Mouse (Mus musculus) liver, embryonic 13.5 days (tissue): ENCODE results near the gene Tulp4. TPM values are rescaled to one million over a fixed set of nuclear protein-coding genes. Genes with fewer than 3 reads are reported as not detected.

ENCODE experiments used
- ATAC-seq: fragments of 200-750 bp; cut with Nextera tagmentation; 2 replicates; pipeline ENCODE4 v1.8.0; 2017; ENCODE audit warnings: low read depth, mild to moderate bottlenecking, moderate number of reproducible peaks, moderate library complexity
- DNase-seq: peaks from one replicate; pipeline ENCODE4 v3.0.0; 2022
- H3K27ac ChIP-seq: fragments of 300-500 bp; sonication (generic); 2 replicates; pipeline ENCODE4 v1.5.1; 2015; ENCODE audit warnings: moderate library complexity, mild to moderate bottlenecking, inconsistent platforms
- H3K27me3 ChIP-seq: fragments of 300-500 bp; sonication (generic); 2 replicates; pipeline ENCODE4 v1.6.1; 2015; ENCODE audit warnings: mild to moderate bottlenecking, inconsistent platforms
- H3K36me3 ChIP-seq: fragments of 300-500 bp; sonication (generic); 2 replicates; pipeline ENCODE4 v1.6.1; 2015; ENCODE audit warnings: mild to moderate bottlenecking, inconsistent platforms
- H3K4me1 ChIP-seq: fragments of 300-500 bp; sonication (generic); replicated peaks from 2 replicates; pipeline ENCODE4 v1.6.1; 2015; ENCODE audit warnings: inconsistent platforms
- H3K4me2 ChIP-seq: fragments of 300-500 bp; sonication (generic); 2 replicates; pipeline ENCODE4 v1.6.1; 2015; ENCODE audit warnings: inconsistent platforms, mild to moderate bottlenecking, moderate library complexity
- H3K4me3 ChIP-seq: fragments of 300-500 bp; sonication (generic); replicated peaks from 2 replicates; pipeline ENCODE4 v1.5.1; 2015; ENCODE audit warnings: mild to moderate bottlenecking, inconsistent platforms
- H3K9ac ChIP-seq: fragments of 300-500 bp; sonication (generic); 2 replicates; pipeline ENCODE4 v1.6.1; 2015; ENCODE audit warnings: mild to moderate bottlenecking, inconsistent platforms
- H3K9me3 ChIP-seq: fragments of 300-500 bp; sonication (generic); replicated peaks from 2 replicates; pipeline ENCODE4 v1.6.1; 2016; ENCODE audit warnings: inconsistent platforms
- WGBS: fragments of 180-500 bp; shearing (Covaris S2); methylation state at CpG from one replicate; pipeline ENCODE4 v1.1.7; 2015; ENCODE audit not compliant: insufficient replicate concordance; 5-methylcytosine and 5-hydroxymethylcytosine counted together
- polyA plus RNA-seq: library from polyadenylated mRNA; unstranded; fragments of >200 nt; fragmentation: Nextera tagmentation; extraction: Ambion mirVana; gene quantifications from 2 replicates; pipeline ENCODE4 v1.2.1, GENCODE M21; 2015

Tulp4 gene
- polyA plus RNA-seq, 1 experiment from 2014 or later, result 40.1 TPM

DNA sequence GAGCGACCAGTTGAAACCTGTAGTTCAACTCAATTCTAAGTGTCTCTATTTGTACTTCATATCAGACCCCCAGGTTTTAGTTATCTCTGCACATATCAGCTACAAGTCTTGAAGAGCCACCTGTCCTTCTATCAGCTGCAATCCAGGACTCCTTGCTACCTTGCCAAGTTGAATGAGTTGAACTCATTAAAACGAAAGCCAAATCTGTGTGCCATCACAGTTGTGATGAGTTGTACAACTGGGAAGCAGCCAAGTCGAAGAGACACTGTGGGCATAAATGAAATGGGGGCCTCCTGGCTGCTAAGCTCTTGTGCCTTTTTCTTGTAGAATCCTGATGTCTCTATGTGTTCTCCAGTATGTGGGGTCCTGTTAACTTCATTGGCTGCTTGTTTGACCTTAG, 19.2 kb downstream of the Tulp4 start:
- H3K27me3 ChIP-seq, result no peaks in the 10 kb centered on the region
- no peaks in the 10 kb centered on the region for H3K9me3 ChIP-seq
- no peak overlapping the region for H3K27ac ChIP-seq
- no peak overlapping the region for H3K4me3 ChIP-seq
- ATAC-seq (no peak), DNase-seq (no peak)
- no peak overlapping the region for H3K4me2 ChIP-seq
- 65% methylated on average over 3 of the region's 3 CpGs for WGBS
- H3K36me3 ChIP-seq, result 0 out of 2 replicates have a peak, but pooled peaks cover 11% of the 10 kb centered on the region
- H3K9ac ChIP-seq, result no peak overlapping the region
- H3K4me1 ChIP-seq, result no peaks in the 10 kb centered on the region

DNA sequence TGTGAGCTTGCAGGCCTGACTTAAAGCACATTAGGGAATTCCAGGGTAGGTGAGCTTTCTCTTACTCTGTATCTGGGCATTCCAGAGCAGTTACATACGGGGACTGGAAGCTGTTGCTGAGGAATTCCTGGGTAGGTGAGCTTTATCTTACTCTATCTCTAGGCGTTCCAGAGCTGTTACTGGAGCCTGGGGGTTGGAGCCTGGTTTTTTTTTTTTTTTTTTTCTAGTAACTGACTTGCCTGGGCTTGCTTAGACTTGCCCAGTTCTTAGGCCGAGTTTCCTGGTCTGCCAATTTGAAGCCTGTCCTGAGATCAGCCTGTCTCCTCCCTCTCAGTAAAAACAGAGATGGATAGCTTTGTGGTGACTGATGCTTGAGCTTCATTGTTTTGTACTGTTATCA, 21.8 kb downstream of the Tulp4 start:
- Histone ChIP-seq H3K4me1 (no peaks in the 10 kb centered on the region), H3K27me3 (no peaks in the 10 kb centered on the region), H3K9me3 (no peaks in the 10 kb centered on the region), H3K4me2 (no peak overlapping the region), H3K9ac (no peak overlapping the region), H3K4me3 (no peak overlapping the region), H3K27ac (no peak overlapping the region), H3K36me3 (no peaks in the 10 kb centered on the region)
- DNase-seq, result no peak
- no peak for ATAC-seq
- 35% methylated on average over 3 of the region's 3 CpGs for WGBS

DNA sequence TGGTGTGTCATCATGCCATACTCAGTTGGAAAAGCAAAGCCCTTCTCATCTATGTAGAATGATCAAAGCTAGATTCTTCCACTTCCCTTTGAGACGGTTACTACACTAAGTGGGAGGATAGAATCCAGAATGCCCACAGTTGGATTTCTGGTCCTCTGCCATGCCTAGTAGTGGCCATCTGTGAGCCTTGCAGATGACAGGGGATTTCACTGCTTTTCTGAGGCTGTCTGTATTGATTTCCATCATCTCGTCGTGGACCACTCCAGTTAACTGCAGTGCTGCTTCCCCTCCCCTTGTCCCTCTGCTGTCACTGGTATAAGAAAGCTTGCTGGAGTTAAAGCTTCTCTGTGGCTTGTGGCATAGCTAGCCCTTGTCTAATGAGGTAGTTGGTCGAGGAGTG, 23.1 kb downstream of the Tulp4 start:
- WGBS, result 66% methylated on average over 4 of the region's 4 CpGs
- no peak overlapping the region for H3K9ac ChIP-seq

GRCm38 (mm10) chr17:6131083-6131482, 24.8 kb downstream of the Tulp4 start:
- ATAC-seq, result no peak
- 62% methylated on average over 3 of the region's 3 CpGs for WGBS

More for the DNA sequence above, 23.1 kb downstream of the Tulp4 start:
- H3K9me3 ChIP-seq, result no peaks in the 10 kb centered on the region
- H3K4me1 ChIP-seq, result no peaks in the 10 kb centered on the region
- no peak for DNase-seq
- no peak overlapping the region for H3K27ac ChIP-seq
- no peak overlapping the region for H3K4me2 ChIP-seq
- H3K4me3 ChIP-seq, result no peak overlapping the region
- no peak for ATAC-seq
- H3K36me3 ChIP-seq, result no peaks in the 10 kb centered on the region
- H3K27me3 ChIP-seq, result no peaks in the 10 kb centered on the region

DNA sequence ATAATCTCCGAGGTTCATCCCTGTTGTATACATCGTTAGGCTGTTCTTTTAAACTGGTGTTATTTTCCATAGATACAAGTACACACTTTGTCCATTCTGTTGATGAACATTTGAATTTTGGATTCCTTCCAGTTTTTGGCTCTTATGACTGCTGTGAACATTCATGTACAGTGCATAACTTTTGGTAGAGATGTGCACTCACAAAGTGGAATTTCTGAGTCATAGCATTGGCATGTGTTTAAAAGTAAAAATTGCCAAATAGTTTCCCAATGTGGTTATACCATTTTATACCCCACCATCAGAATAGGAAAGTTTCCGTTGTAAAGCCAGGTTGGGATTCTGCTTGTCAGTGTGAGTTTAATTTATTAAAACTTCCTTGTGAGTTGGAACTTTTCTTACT, 34.6 kb downstream of the Tulp4 start:
- H3K36me3 ChIP-seq, result no peaks in the 10 kb centered on the region

More at GRCm38 (mm10) chr17:6131083-6131482, 24.8 kb downstream of the Tulp4 start:
- Histone ChIP-seq H3K4me3 (no peak overlapping the region), H3K9me3 (no peaks in the 10 kb centered on the region), H3K27me3 (no peaks in the 10 kb centered on the region), H3K9ac (no peak overlapping the region), H3K36me3 (no peaks in the 10 kb centered on the region), H3K4me2 (no peak overlapping the region), H3K4me1 (no peaks in the 10 kb centered on the region), H3K27ac (no peak overlapping the region)
- no peak for DNase-seq

DNA sequence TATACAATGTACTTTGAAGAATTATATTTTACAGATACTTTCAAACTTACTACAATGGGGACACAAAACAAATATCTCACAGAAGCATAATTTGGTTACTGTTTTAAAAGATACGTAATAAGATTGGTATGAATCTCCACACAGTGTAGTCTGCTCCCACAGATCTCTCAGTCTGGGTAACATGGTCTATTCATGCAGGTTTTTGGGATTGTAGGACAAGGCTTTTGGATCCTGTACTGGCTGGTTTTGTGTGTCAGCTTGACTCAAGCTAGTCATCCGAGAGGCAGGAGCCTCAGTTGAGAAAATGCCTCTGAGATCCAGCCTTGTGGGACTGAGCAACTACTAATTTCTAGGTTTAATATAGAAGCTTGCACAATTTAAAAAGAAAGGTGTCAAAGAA, 35.1 kb downstream of the Tulp4 start:
- Histone ChIP-seq H3K27ac (no peak overlapping the region), H3K9ac (no peak overlapping the region), H3K9me3 (no peaks in the 10 kb centered on the region), H3K36me3 (no peaks in the 10 kb centered on the region), H3K4me3 (no peak overlapping the region), H3K4me2 (no peak overlapping the region), H3K4me1 (no peaks in the 10 kb centered on the region), H3K27me3 (no peaks in the 10 kb centered on the region)
- no peak for ATAC-seq
- no peak for DNase-seq
- 72% methylated on average over 2 of the region's 2 CpGs for WGBS

More for the DNA sequence above, 34.6 kb downstream of the Tulp4 start:
- Histone ChIP-seq H3K27me3 (no peaks in the 10 kb centered on the region), H3K4me1 (no peaks in the 10 kb centered on the region), H3K4me2 (no peak overlapping the region), H3K9me3 (no peaks in the 10 kb centered on the region), H3K27ac (no peak overlapping the region), H3K9ac (no peak overlapping the region), H3K4me3 (no peak overlapping the region)
- WGBS, result 70% methylated on average over 3 of the region's 3 CpGs
- ATAC-seq (no peak), DNase-seq (no peak)

GRCm38 (mm10) chr17:6145244-6145643, 39.0 kb downstream of the Tulp4 start:
- H3K27me3 ChIP-seq, result no peaks in the 10 kb centered on the region
- H3K4me2 ChIP-seq, result no peak overlapping the region
- ATAC-seq, result no peak
- H3K9me3 ChIP-seq, result no peaks in the 10 kb centered on the region
- no peak overlapping the region for H3K4me3 ChIP-seq
- H3K36me3 ChIP-seq, result no peaks in the 10 kb centered on the region
- no peak for DNase-seq
- 56% methylated on average over 2 of the region's 2 CpGs for WGBS
- no peaks in the 10 kb centered on the region for H3K4me1 ChIP-seq
- H3K9ac ChIP-seq, result no peak overlapping the region
- H3K27ac ChIP-seq, result no peak overlapping the region

GRCm38 (mm10) chr17:6152941-6153340, 46.7 kb downstream of the Tulp4 start:
- DNase-seq, result no peak
- Histone ChIP-seq H3K27ac (no peak overlapping the region), H3K9me3 (no peaks in the 10 kb centered on the region), H3K27me3 (no peaks in the 10 kb centered on the region), H3K4me1 (no peaks in the 10 kb centered on the region), H3K9ac (no peak overlapping the region), H3K4me3 (no peak overlapping the region), H3K4me2 (no peak overlapping the region), H3K36me3 (no peaks in the 10 kb centered on the region)
- ATAC-seq, result no peak
- WGBS, result 81% methylated on average over 4 of the region's 4 CpGs

DNA sequence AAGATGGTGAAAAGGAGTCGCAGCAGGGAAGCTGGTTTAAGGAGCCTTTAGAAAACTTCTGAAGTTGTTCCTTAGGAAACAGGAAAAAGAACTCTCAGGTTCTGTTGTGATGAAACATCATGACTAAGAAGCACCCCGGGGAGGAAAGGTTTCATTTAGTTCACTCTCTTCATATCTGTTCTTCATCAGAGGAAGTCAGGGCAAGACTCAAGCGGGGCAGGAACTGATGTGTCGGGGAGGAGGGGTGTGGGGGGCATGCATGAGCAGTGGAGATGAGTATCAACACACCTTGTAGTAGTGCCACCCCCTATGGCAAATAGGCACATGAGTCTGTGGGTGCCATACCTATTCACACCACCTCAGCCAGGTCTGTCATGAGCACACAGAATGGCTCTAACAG, 47.3 kb downstream of the Tulp4 start:
- Histone ChIP-seq H3K4me2 (no peak overlapping the region), H3K36me3 (no peaks in the 10 kb centered on the region), H3K4me3 (no peak overlapping the region), H3K9me3 (no peaks in the 10 kb centered on the region), H3K4me1 (no peaks in the 10 kb centered on the region), H3K9ac (no peak overlapping the region), H3K27ac (no peak overlapping the region), H3K27me3 (no peaks in the 10 kb centered on the region)
- WGBS, result 37% methylated on average over 4 of the region's 4 CpGs
- ATAC-seq (no peak), DNase-seq (no peak)

GRCm38 (mm10) chr17:6154366-6154765, 48.1 kb downstream of the Tulp4 start:
- Histone ChIP-seq H3K27ac (no peak overlapping the region), H3K4me2 (no peak overlapping the region), H3K4me1 (no peaks in the 10 kb centered on the region), H3K27me3 (no peaks in the 10 kb centered on the region), H3K4me3 (no peak overlapping the region), H3K9ac (no peak overlapping the region), H3K9me3 (no peaks in the 10 kb centered on the region), H3K36me3 (no peaks in the 10 kb centered on the region)
- DNase-seq (no peak), ATAC-seq (no peak)
- WGBS, result 49% methylated on average over 4 of the region's 4 CpGs

GRCm38 (mm10) chr17:6160495-6160894, 54.3 kb downstream of the Tulp4 start:
- WGBS, result 71% methylated on average over 6 of the region's 6 CpGs
- DNase-seq (no peak), ATAC-seq (no peak)

DNA sequence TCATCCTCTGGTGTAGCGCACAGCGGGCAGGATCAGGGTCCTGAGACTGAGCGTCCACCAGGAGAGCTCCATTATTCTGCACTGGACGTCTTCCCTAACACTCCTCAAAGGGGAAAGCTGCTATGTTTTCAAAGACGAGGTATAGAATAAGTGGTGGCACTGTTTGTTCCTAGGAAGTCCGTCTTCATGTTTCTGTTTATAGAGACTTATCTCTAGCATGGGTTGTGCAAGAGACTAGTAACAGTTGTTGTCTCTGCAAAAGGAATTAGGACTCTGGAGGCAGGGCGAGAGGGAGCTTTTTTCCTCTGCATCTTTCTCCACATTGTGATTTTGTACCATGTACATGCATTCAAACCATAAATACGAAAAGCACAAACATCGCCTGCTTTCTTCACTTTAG, 55.7 kb downstream of the Tulp4 start:
- no peaks in the 10 kb centered on the region for H3K27me3 ChIP-seq
- no peak overlapping the region for H3K9ac ChIP-seq
- H3K27ac ChIP-seq, result no peak overlapping the region
- H3K36me3 ChIP-seq, result no peaks in the 10 kb centered on the region
- no peaks in the 10 kb centered on the region for H3K4me1 ChIP-seq
- ATAC-seq (no peak), DNase-seq (no peak)
- H3K4me3 ChIP-seq, result no peak overlapping the region
- WGBS, result 62% methylated on average over 9 of the region's 9 CpGs
- H3K9me3 ChIP-seq, result no peaks in the 10 kb centered on the region
- no peak overlapping the region for H3K4me2 ChIP-seq

More at GRCm38 (mm10) chr17:6160495-6160894, 54.3 kb downstream of the Tulp4 start:
- Histone ChIP-seq H3K9me3 (no peaks in the 10 kb centered on the region), H3K27ac (no peak overlapping the region), H3K4me3 (no peak overlapping the region), H3K36me3 (no peaks in the 10 kb centered on the region), H3K27me3 (no peaks in the 10 kb centered on the region), H3K4me1 (no peaks in the 10 kb centered on the region), H3K4me2 (no peak overlapping the region), H3K9ac (no peak overlapping the region)
